Mouse (Mus musculus) ES-Bruce4 (cell line): ENCODE results near the gene Aldh5a1.

Source experiments
- CTCF ChIP-seq: IDR thresholded peaks from one replicate; pipeline ENCODE4 v1.8.1; 2011; ENCODE audit warnings: low read depth, low read length
- POLR2A ChIP-seq: IDR thresholded peaks from one replicate; pipeline ENCODE4 v1.8.1; 2011; ENCODE audit warnings: low read length; ENCODE audit not compliant: insufficient read depth

DNA sequence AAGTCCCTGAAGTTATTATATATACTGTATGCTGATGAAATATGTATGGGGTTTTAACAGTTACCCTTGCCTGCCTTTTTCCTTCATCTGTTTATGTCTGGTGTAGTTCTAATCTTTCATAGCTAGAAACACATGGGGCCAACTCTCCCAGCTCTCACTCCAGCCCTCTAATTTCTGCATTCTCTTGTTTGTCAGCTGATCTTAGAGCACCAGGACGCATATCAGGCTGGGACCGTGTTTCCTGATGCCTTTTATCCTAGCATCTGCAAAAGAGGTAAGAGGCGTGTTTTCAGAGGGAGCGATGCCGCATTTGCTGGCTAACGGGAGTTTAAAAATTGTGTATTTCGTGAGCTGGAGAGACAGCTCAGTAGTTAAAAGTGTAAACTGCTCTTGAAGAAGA is 15.2 kb upstream of the Aldh5a1 start:
- TF ChIP-seq POLR2A (no peak), CTCF (no peak)
